Mouse (Mus musculus) embryonic facial prominence, embryonic 10.5 days (tissue): ENCODE data around the gene Trp53rka. TPM values are rescaled to one million over a fixed set of nuclear protein-coding genes. Genes with fewer than 3 reads are reported as not detected.

Source experiments
- DNase-seq: peaks from one replicate; pipeline ENCODE4 v3.0.0-alpha.2; 2017; ENCODE audit warnings: low spot score
- H3K27ac ChIP-seq: fragments of 300-500 bp; sonication (generic); replicated peaks from 2 replicates; pipeline ENCODE4 v1.5.1; 2016; ENCODE audit warnings: mild to moderate bottlenecking
- H3K27me3 ChIP-seq: fragments of 300-500 bp; sonication (generic); replicated peaks from 2 replicates; pipeline ENCODE4 v1.6.1; 2016; ENCODE audit warnings: low read depth, mild to moderate bottlenecking; ENCODE audit not compliant: poor library complexity, severe bottlenecking
- H3K36me3 ChIP-seq: fragments of 300-500 bp; sonication (generic); replicated peaks from 2 replicates; pipeline ENCODE4 v1.6.1; 2016; ENCODE audit warnings: mild to moderate bottlenecking, moderate library complexity
- H3K4me1 ChIP-seq: fragments of 300-500 bp; sonication (generic); 2 replicates; pipeline ENCODE4 v1.6.1; 2016
- H3K4me3 ChIP-seq: fragments of 300-500 bp; sonication (generic); 2 replicates; pipeline ENCODE4 v1.5.1; 2016; ENCODE audit warnings: mild to moderate bottlenecking, moderate library complexity
- H3K9me3 ChIP-seq: fragments of 300-500 bp; sonication (generic); 2 replicates; pipeline ENCODE4 v1.6.1; 2016; ENCODE audit warnings: mild to moderate bottlenecking
- WGBS: fragments of 180-500 bp; shearing (Covaris S2); methylation state at CpG from one replicate; pipeline ENCODE4 v1.1.7; 2016; 5-methylcytosine and 5-hydroxymethylcytosine counted together
- polyA plus RNA-seq: library from polyadenylated mRNA; unstranded; fragments of >200 nt; fragmentation: Nextera tagmentation; extraction: Ambion mirVana; gene quantifications from 2 replicates; pipeline ENCODE4 v1.2.1, GENCODE M21; 2016

The Trp53rka gene
- polyA plus RNA-seq, 1 experiment from 2014 or later = 57.1 TPM

- no peak for DNase-seq
- no peak overlapping the region for H3K4me3 ChIP-seq
- no peaks in the 10 kb centered on the region for H3K9me3 ChIP-seq
- WGBS = 74% methylated on average over 7 of the region's 7 CpGs
- peaks cover 28% of the 10 kb centered on the region for H3K4me1 ChIP-seq
- peaks cover 46% of the 10 kb centered on the region for H3K27me3 ChIP-seq
- no peak overlapping the region for H3K27ac ChIP-seq
- no peaks in the 10 kb centered on the region for H3K36me3 ChIP-seq
These were observed 17.7 kb downstream of the Trp53rka start for GRCm38 (mm10) chr2:165475412-165475811.

DNA sequence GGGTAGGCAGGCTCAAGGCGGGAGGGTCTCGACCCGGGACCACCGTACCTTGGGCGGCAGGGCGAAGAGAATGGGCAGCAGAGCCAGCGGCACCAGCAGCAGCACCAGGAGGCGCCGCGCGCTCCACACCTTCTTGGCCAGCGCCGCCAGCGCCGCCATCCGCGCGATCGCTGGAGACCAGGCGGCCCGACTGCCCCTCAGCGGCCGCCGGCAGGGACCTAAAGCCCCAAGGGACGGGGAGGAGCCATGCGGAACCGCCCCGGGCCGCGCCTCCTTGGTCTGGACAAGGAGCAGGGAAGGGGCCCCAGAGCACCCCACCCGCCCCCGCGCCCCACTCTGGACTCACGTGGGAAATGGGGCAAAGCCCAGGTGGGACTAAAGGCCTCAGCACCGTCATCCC, 20.1 kb downstream of the Trp53rka start, which contains the start of gene Slc13a3:
Gene Slc13a3 (minus strand): TSS at position 228 of the 400 bp plus-strand sequence.
- Histone ChIP-seq H3K4me1 (peaks cover 42% of the 10 kb centered on the region), H3K27me3 (peaks cover 59% of the 10 kb centered on the region), H3K9me3 (no peaks in the 10 kb centered on the region), H3K27ac (0 out of 2 replicates have a peak within 1 kb of the TSS, but pooled peaks have one; percentile 35), H3K36me3 (no peaks in the 10 kb centered on the region), H3K4me3 (peak within 1 kb of the TSS; percentile 51)
- DNase-seq = peak; percentile 45
- 2% methylated on average over 35 of the region's 35 CpGs for WGBS

DNA sequence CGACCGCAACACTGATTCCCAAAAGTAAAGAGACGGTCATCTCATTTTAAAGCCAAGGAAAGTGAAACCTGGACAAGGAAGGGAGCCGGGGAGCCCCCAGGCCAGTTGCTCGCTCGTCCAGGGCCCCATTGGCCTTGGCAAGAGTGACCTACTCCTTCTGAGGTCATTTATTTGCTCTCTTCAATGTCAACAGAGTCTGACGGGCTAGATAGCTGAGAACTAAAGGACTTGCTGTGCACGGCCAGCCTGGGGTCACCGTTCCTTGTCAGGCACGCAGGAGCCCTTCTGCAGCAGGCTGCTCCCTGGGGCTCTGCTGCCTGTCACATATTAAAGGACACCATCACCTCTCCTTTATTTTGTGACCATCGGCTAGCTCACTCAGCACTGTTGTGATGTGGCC, 21.2 kb downstream of the Trp53rka start:
- no peak overlapping the region for H3K27ac ChIP-seq
- H3K4me1 ChIP-seq = peaks cover 50% of the 10 kb centered on the region
- no peaks in the 10 kb centered on the region for H3K36me3 ChIP-seq
- DNase-seq = no peak
- H3K4me3 ChIP-seq = no peak overlapping the region
- no peaks in the 10 kb centered on the region for H3K9me3 ChIP-seq
- H3K27me3 ChIP-seq = peaks cover 59% of the 10 kb centered on the region
- WGBS = 62% methylated on average over 11 of the region's 11 CpGs

DNA sequence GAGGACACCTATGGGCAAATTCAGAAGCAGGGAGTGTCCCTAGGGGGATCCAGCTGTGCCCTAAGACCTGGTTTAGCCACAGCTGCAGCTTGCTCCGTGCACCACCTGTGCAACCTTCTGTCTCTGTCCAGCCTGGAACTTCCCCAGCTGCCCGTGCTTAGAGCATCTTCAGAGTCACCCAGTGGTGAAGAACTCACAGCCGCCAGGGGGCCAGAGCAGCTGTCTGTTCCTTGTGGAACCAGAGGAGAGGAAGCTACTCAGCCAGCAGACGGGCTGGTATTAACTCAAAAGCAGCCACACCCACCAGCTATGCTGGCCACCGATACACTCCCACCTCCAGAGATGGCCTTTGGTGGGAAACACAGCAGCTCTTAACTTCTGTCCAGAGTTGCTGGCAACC, 23.0 kb downstream of the Trp53rka start:
- Histone ChIP-seq H3K4me1 (peaks cover 50% of the 10 kb centered on the region), H3K27ac (no peak overlapping the region), H3K27me3 (peaks cover 64% of the 10 kb centered on the region), H3K4me3 (no peak overlapping the region), H3K36me3 (no peaks in the 10 kb centered on the region), H3K9me3 (no peaks in the 10 kb centered on the region)
- 41% methylated on average over 5 of the region's 5 CpGs for WGBS
- peak; percentile 46 for DNase-seq

DNA sequence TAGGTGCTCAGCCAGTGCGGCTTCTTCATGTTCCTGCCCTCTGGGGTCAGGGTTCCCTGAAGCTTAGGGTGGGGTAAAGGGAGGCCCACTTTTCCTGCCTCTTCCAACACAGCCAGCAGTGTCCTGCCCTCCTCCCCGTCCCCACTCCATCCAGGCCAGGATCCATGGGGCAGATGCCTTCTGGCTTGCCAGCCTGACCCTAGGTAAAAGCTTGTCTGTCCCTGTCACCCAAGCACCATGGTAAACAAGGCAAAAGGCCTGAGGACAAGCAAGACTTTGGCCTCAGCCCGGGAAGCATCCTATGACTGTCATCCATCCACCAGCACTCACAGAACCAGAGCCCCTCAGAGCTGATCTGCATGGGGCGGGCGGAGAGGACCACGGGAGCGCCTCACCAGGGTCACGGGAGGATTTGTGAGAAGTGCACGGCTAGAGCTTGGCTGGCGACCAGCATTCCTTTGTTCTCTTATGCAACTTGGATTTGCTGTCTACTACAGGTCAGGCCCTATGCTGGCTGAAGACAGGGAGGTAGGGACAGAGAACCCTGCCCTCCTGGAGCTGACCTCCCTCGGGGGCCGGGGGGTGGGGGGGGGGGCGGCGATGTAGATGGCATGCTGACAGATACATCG, 25.2 kb downstream of the Trp53rka start:
- no peak for DNase-seq
- Histone ChIP-seq H3K27ac (0 out of 2 replicates have a peak overlapping the region, but pooled peaks have one; percentile 40), H3K36me3 (no peaks in the 10 kb centered on the region)

DNA sequence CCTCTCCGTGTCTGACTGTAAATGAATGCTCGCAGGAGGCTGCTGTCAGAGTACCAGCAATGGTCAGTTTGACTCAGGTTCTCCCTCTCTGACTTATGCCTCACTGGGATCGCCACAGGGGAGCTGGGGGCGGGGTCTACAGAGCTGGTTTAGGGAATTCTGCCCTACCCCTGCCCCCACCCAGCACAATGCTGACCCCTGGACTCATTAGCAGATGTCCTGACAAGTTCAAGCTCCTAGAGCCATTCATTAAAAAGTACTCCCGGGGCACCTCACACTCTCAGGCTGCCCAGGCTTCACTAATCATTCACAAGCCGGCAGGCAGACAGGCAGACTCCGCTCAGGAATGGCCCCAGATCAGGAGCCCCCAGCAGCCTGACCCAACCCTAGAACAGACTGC, 33.5 kb downstream of the Trp53rka start:
- 17% methylated on average over 7 of the region's 7 CpGs for WGBS
- Histone ChIP-seq H3K27ac (no peak overlapping the region), H3K27me3 (0 out of 2 replicates have a peak, but pooled peaks cover 5% of the 10 kb centered on the region), H3K36me3 (no peaks in the 10 kb centered on the region), H3K9me3 (no peaks in the 10 kb centered on the region), H3K4me1 (peaks cover 37% of the 10 kb centered on the region), H3K4me3 (no peak overlapping the region)
- peak; percentile 40 for DNase-seq

More for the DNA sequence above, 25.2 kb downstream of the Trp53rka start:
- Histone ChIP-seq H3K4me3 (no peak overlapping the region), H3K9me3 (no peaks in the 10 kb centered on the region), H3K27me3 (peaks cover 45% of the 10 kb centered on the region), H3K4me1 (peaks cover 45% of the 10 kb centered on the region)
- WGBS = 62% methylated on average over 15 of the region's 15 CpGs

- no peaks in the 10 kb centered on the region for H3K9me3 ChIP-seq
These were observed 34.9 kb downstream of the Trp53rka start for GRCm38 (mm10) chr2:165458189-165458588.

DNA sequence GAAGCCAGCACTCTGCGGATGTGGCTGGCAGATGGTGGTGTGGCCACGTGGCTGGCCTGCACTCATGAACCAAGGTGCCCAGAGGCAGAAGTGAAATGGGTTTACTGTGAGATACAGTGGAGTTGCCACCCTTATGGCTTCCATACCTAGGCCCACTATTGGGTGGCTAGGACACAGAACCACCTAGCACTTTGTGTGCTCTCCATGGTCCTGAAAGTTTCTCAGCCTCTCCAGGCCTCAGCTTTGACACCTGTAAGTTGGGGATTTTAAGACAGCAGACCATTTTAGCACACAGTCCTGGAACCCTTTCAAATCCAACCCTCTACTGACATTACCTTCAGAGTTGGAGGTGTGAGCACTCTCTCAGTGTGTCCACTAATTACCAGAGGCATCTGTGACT, 36.4 kb downstream of the Trp53rka start:
- WGBS = 55% methylated on average over 2 of the region's 2 CpGs
- Histone ChIP-seq H3K4me3 (no peak overlapping the region), H3K36me3 (no peaks in the 10 kb centered on the region), H3K27me3 (no peaks in the 10 kb centered on the region), H3K27ac (no peak overlapping the region), H3K4me1 (peaks cover 33% of the 10 kb centered on the region), H3K9me3 (no peaks in the 10 kb centered on the region)
- peak; percentile 41 for DNase-seq

More at GRCm38 (mm10) chr2:165458189-165458588, 34.9 kb downstream of the Trp53rka start:
- Histone ChIP-seq H3K4me3 (no peak overlapping the region), H3K4me1 (peaks cover 37% of the 10 kb centered on the region), H3K36me3 (no peaks in the 10 kb centered on the region), H3K27ac (no peak overlapping the region), H3K27me3 (0 out of 2 replicates have a peak, but pooled peaks cover 5% of the 10 kb centered on the region)
- 50% methylated on average over 5 of the region's 5 CpGs for WGBS
- no peak for DNase-seq

DNA sequence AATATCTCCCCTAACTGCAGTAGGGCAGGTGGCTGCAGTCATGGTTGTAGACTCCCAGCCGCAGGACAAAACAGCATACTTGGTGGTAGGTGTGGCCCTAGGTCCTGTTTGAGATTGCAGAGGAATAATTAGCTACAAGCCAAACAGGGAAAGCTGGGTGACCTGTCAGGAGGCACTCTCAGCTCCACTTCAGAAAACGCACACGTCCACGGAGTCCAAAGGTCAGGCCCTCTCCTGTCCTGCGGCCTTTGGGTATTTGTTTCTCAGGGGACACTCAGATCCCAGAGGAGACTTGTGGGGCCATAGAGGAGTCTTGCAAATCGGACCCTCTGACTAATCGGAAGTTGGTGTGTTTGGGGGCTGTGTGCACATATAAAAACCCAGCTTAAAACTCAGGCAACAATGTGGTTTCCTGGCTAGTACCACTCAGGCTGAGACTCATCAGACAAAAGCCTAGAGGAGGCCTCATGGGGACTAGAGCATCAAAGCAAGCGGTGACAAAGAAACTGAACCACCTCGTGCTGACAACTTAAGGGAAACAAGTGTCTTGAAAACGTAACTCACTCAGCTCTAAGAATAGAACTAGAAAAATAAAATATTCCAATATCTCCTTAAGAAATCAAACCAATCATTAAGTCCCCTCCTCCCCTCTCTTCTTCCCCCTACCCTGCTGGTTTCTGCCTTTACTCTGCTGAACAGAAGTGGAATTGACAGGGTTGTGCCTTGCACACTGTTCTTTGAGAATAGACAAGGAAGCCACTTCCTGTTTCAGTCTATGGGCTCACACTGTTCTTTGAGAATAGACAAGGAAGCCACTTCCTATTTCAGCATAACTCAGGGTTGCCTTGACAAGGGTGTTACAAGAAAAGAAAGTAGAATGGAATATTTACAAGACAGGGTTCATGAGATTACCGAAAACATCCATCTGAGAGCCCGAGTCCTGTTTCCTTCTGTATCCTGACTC, 40.1 kb downstream of the Trp53rka start:
- Histone ChIP-seq H3K27me3 (no peaks in the 10 kb centered on the region), H3K9me3 (no peaks in the 10 kb centered on the region), H3K27ac (no peak overlapping the region), H3K4me1 (peaks cover 7% of the 10 kb centered on the region; the same call in 1 of the 2 replicates), H3K4me3 (no peak overlapping the region), H3K36me3 (no peaks in the 10 kb centered on the region)
- no peak for DNase-seq
- 80% methylated on average over 12 of the region's 12 CpGs for WGBS

DNA sequence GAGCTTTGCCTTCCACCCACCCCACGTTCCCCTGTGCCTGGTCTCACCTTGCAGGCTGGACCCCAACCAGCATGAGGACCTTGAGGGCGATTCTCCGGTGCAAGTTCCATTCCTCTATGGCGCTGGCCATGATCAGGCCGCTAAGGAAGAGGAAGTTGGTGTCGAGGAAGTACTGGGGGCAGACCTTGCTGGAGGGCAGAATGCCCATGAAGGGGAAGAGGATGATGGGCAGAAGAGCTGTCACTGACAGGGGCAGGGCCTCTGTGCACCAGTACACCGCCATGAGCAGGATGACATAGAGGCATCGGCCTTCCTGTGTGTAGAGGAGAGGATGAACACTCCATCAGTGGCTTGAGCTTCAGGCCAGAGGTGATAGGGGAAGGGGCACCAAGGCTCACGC, 44.6 kb downstream of the Trp53rka start:
- WGBS = 84% methylated on average over 9 of the region's 9 CpGs

DNA sequence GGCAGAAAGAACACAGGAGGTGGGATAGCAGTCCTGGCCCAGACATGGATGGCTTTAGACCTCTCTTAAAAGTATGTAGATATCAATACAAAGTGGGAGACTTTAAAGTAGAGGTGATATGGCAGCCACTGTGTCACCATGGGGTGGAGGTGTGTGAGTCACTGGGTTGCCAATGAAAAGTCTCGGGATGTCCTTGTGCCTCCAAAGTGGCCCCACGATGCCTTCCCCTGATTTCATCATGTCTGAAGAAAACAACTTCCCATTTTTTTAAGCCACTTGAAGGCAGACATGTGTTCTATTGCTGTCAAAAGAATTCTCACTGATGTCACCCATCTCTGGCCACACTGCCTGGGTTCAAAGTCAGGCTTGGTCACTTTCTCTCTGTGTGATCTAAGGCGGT, 48.3 kb downstream of the Trp53rka start:
- H3K27me3 ChIP-seq = no peaks in the 10 kb centered on the region
- 81% methylated on average over 3 of the region's 3 CpGs for WGBS
- peaks cover 4% of the 10 kb centered on the region; the same call in 1 of the 2 replicates for H3K4me1 ChIP-seq
- H3K27ac ChIP-seq = no peak overlapping the region
- no peak for DNase-seq
- H3K9me3 ChIP-seq = no peaks in the 10 kb centered on the region
- no peaks in the 10 kb centered on the region for H3K36me3 ChIP-seq
- no peak overlapping the region for H3K4me3 ChIP-seq

More for the DNA sequence above, 44.6 kb downstream of the Trp53rka start:
- Histone ChIP-seq H3K4me1 (no peaks in the 10 kb centered on the region), H3K4me3 (no peak overlapping the region), H3K36me3 (no peaks in the 10 kb centered on the region), H3K27me3 (no peaks in the 10 kb centered on the region), H3K9me3 (no peaks in the 10 kb centered on the region), H3K27ac (no peak overlapping the region)
- no peak for DNase-seq

DNA sequence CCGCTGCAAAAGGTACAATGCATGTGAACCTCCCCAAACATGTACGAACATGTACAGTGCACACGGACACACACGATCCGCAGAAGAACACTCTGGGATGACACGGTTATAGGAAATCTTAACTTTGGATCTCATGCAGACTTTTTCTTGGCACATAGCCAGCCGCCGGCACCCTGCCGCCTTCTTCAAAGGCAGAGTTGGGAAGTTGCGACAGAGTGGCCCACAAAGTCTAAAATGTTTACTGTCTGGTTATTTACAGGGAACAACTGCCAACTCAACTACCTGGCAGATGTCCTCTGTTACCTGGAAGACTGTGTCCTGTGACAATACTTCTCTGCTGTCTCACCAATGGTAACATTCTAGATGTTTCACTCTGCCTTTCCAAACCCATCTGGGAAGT, 50.1 kb downstream of the Trp53rka start:
- H3K36me3 ChIP-seq = no peaks in the 10 kb centered on the region
- 96% methylated on average over 10 of the region's 10 CpGs for WGBS
- H3K4me1 ChIP-seq = peaks cover 16% of the 10 kb centered on the region
- no peaks in the 10 kb centered on the region for H3K27me3 ChIP-seq
- no peak for DNase-seq
- no peak overlapping the region for H3K4me3 ChIP-seq
- no peaks in the 10 kb centered on the region for H3K9me3 ChIP-seq
- no peak overlapping the region for H3K27ac ChIP-seq
